Mouse (Mus musculus) embryonic facial prominence, embryonic 14.5 days (tissue): ENCODE results near the gene Ltbp4. TPM values are rescaled to one million over a fixed set of nuclear protein-coding genes. Genes with fewer than 3 reads are reported as not detected.

ENCODE experiments used
- ATAC-seq: fragments of 200-750 bp; cut with Nextera tagmentation; 2 replicates; pipeline ENCODE4 v1.8.0; 2017; ENCODE audit warnings: low read depth, moderate number of reproducible peaks, moderate TSS enrichment
- DNase-seq: peaks from one replicate; pipeline ENCODE4 v3.0.0-alpha.2; 2015; ENCODE audit warnings: low spot score
- H3K27ac ChIP-seq: fragments of 300-500 bp; sonication (generic); replicated peaks from 2 replicates; pipeline ENCODE4 v1.5.1; 2014; ENCODE audit warnings: low read depth, mild to moderate bottlenecking, low read length, moderate library complexity
- H3K27me3 ChIP-seq: fragments of 300-500 bp; sonication (generic); replicated peaks from 2 replicates; pipeline ENCODE4 v1.6.1; 2014; ENCODE audit warnings: low read length; ENCODE audit not compliant: control insufficient read depth, insufficient read depth
- H3K36me3 ChIP-seq: fragments of 300-500 bp; sonication (generic); 2 replicates; pipeline ENCODE4 v1.6.1; 2014; ENCODE audit warnings: low read length, mixed read lengths; ENCODE audit not compliant: control insufficient read depth, insufficient read depth
- H3K4me1 ChIP-seq: fragments of 300-500 bp; sonication (generic); 2 replicates; pipeline ENCODE4 v1.6.1; 2014; ENCODE audit warnings: antibody characterized with exemption, low read length; ENCODE audit not compliant: control insufficient read depth, insufficient read depth
- H3K4me2 ChIP-seq: fragments of 300-500 bp; sonication (generic); 2 replicates; pipeline ENCODE4 v1.6.1; 2014; ENCODE audit warnings: low read depth, mild to moderate bottlenecking, low read length, moderate library complexity, mixed read lengths
- H3K4me3 ChIP-seq: fragments of 300-500 bp; sonication (generic); 2 replicates; pipeline ENCODE4 v1.5.1; 2014; ENCODE audit warnings: low read depth, mild to moderate bottlenecking, low read length
- H3K9ac ChIP-seq: fragments of 300-500 bp; sonication (generic); 2 replicates; pipeline ENCODE4 v1.6.1; 2014; ENCODE audit warnings: low read depth, mild to moderate bottlenecking, low read length, moderate library complexity, mixed read lengths
- H3K9me3 ChIP-seq: fragments of 300-500 bp; sonication (generic); 2 replicates; pipeline ENCODE4 v1.6.1; 2016; ENCODE audit warnings: low read length; ENCODE audit not compliant: control insufficient read depth
- WGBS: fragments of 180-500 bp; shearing (Covaris S2); extraction: QIAGEN DNeasy Blood & Tissue Kit; methylation state at CpG from one replicate; pipeline ENCODE4 v1.1.7; 2014; 5-methylcytosine and 5-hydroxymethylcytosine counted together
- polyA plus RNA-seq: library from polyadenylated mRNA; unstranded; fragments of >200 nt; fragmentation: Nextera tagmentation; extraction: Ambion mirVana; gene quantifications from 2 replicates; pipeline ENCODE4 v1.2.1, GENCODE M21; 2014

Ltbp4 gene
- polyA plus RNA-seq, 1 experiment from 2014 or later: 74.2 TPM

DNA sequence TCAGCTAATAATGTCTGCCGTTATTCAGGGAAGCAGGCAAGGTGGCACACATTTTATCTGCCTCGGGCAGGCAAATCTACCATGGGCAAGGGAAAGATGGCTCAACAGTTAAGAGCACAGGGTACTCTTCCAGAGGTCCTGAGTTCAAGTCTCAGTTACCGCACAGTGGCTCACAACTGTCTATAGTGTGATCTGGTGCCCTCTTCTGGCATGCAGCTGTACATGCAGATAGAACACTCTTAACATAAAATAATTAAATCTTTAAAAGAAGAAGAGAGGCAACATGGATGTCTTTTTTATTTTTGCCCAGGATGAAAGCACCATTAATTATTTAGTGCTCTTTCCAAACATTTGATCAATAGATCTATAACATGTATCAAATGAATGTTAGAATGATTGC, 60.3 kb downstream of the Ltbp4 start:
- WGBS: 92% methylated on average over 3 of the region's 3 CpGs
- Histone ChIP-seq H3K4me2 (no peak overlapping the region), H3K4me1 (no peaks in the 10 kb centered on the region), H3K9me3 (no peaks in the 10 kb centered on the region), H3K4me3 (no peak overlapping the region), H3K27ac (no peak overlapping the region), H3K27me3 (no peaks in the 10 kb centered on the region), H3K9ac (no peak overlapping the region), H3K36me3 (peaks cover 90% of the 10 kb centered on the region)
- DNase-seq: no peak
- ATAC-seq: no peak

DNA sequence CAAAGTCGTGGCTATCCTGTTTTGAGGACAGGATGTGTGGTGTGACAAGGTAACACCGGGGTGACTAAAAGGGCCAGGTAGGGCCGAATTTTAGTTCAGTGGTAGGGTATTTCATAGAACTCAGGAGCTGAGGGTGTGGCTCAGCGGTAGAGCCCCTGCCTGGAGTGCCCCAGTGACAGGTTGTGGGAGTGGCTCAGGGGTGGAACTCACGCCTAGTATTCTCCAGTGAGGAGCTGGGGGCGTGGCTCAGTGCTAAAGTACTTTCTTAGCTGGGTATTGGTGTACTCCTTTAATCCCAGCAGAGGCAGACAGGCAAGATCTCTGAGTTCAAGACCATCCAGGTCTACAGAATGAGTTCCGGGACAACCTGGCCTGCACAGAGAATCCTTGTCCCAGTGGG, 61.5 kb downstream of the Ltbp4 start:
- Histone ChIP-seq H3K36me3 (peaks cover 90% of the 10 kb centered on the region), H3K4me1 (no peaks in the 10 kb centered on the region), H3K9ac (no peak overlapping the region), H3K27me3 (no peaks in the 10 kb centered on the region), H3K27ac (no peak overlapping the region), H3K4me2 (no peak overlapping the region), H3K9me3 (no peaks in the 10 kb centered on the region), H3K4me3 (no peak overlapping the region)
- DNase-seq (no peak), ATAC-seq (0 out of 2 replicates have a peak, but pooled peaks have one; percentile 27)
- WGBS: 62% methylated on average over 7 of the region's 7 CpGs

DNA sequence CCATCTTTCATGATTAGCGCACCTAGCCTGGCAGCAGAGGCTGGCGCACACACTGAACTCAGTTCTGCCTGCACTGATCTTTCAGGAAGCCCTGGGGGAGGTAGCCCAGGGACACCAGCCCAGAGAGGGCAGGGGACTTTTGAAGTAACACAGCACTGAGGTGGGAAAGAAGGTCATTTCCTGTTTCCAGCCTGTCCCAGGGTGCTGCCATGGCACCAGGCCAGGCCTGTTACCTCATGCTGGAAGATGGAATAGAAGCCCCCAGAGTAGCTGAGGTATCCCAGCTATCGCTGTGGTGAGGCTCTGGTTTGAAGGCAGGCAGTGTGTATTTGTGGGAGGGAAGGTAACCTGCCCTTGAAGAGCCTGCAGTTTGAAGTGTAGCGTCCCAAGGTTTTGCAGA, 62.6 kb downstream of the Ltbp4 start:
- Histone ChIP-seq H3K4me2 (no peak overlapping the region), H3K4me1 (no peaks in the 10 kb centered on the region), H3K9me3 (no peaks in the 10 kb centered on the region), H3K4me3 (no peak overlapping the region), H3K36me3 (peaks cover 91% of the 10 kb centered on the region), H3K27me3 (no peaks in the 10 kb centered on the region), H3K9ac (no peak overlapping the region), H3K27ac (no peak overlapping the region)
- ATAC-seq (no peak), DNase-seq (no peak)
- 84% methylated on average over 4 of the region's 4 CpGs for WGBS

DNA sequence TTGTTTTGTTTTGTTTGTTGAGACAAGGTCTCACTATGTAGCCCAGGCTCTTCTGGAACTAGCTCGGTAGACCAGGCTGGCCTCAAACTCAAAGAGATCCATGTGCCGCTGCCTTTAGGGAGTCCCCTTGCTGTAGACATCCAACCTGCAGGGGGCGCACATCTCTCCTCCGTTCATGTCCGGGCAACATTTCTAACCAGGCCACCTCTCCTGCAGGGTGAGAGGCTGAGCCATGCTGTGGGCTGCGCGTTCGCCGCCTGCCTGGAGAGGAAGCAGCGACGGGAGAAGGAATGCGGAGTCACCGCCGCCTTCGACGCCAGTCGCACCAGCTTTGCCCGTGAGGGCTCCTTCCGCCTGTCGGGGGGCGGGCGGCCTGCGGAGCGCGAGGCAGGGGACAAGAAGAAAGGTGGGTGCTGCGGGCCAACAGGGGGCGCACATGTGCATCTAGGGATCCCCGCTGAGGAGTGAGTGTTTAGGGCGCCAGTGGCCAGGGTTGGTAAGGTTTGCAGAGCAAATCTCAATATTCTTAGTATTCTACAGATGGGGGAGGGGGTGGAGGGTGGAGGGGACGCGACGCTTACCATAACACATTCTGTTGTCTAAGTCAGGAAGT, 63.6 kb downstream of the Ltbp4 start:
- DNase-seq (peak; percentile 29), ATAC-seq (no peak)
- peaks cover 95% of the 10 kb centered on the region for H3K36me3 ChIP-seq
- no peak overlapping the region for H3K9ac ChIP-seq
- WGBS: 61% methylated on average over 32 of the region's 32 CpGs
- H3K4me1 ChIP-seq: no peaks in the 10 kb centered on the region
- H3K9me3 ChIP-seq: no peaks in the 10 kb centered on the region
- H3K4me2 ChIP-seq: no peak overlapping the region
- no peaks in the 10 kb centered on the region for H3K27me3 ChIP-seq
- H3K27ac ChIP-seq: no peak overlapping the region
- H3K4me3 ChIP-seq: no peak overlapping the region

DNA sequence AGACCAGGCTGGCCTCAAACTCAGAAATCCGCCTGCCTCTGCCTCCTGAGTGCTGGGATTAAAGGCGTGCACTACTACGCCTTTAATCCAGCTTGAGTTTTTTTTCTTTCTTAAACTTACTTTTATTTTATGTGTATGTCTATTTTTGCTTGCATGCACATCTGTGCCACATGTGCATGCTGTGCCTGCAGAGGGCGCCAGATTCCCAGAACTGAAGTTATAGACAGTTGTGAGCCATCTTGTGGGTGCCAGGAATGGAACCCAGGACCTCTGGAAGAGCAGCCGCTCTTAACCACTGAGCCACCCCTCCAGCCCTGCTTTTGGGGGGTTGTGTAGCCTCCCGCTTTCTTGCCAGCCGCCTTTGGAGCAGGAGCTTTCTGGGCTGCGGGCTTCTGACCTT, 66.1 kb downstream of the Ltbp4 start:
- Histone ChIP-seq H3K36me3 (peaks cover 95% of the 10 kb centered on the region), H3K4me2 (no peak overlapping the region), H3K4me3 (no peak overlapping the region), H3K9me3 (no peaks in the 10 kb centered on the region), H3K4me1 (no peaks in the 10 kb centered on the region), H3K27me3 (no peaks in the 10 kb centered on the region), H3K27ac (no peak overlapping the region), H3K9ac (no peak overlapping the region)
- whole genome bisulfite sequencing: 78% methylated on average over 8 of the region's 8 CpGs
- ATAC-seq (no peak), DNase-seq (no peak)

DNA sequence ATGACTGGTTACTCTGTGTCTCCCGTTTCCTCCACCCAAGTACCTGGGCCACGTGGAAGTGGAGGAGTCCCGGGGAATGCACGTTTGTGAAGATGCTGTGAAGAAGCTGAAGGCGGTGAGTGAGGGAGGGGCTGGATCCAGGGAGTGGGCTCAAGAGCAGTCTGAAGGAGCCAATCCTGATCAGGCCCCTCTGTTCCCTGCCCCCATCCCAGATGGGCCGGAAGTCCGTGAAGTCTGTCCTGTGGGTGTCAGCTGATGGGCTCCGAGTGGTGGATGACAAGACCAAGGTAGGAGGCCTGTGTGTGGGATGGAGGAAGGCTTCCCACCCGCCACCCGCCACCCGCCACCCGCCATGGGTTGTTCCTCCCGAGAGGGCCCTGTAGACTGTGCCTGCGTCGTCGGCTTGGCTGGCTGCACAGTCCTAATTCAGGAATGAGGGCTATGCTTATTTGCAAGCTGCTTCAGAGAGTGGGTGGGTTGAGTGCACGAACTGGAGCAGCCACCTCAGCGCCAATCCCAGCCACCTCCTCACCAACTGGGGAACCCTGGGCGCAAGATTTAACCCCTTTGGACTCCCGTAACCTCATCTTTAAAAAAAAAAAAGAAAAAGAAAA, 70.9 kb downstream of the Ltbp4 start:
- Histone ChIP-seq H3K27me3 (no peaks in the 10 kb centered on the region), H3K4me3 (no peak overlapping the region), H3K27ac (no peak overlapping the region), H3K36me3 (peaks cover 96% of the 10 kb centered on the region), H3K9ac (no peak overlapping the region), H3K4me1 (no peaks in the 10 kb centered on the region), H3K9me3 (no peaks in the 10 kb centered on the region), H3K4me2 (no peak overlapping the region)
- DNase-seq (no peak), ATAC-seq (no peak)
- WGBS: 61% methylated on average over 20 of the region's 20 CpGs

DNA sequence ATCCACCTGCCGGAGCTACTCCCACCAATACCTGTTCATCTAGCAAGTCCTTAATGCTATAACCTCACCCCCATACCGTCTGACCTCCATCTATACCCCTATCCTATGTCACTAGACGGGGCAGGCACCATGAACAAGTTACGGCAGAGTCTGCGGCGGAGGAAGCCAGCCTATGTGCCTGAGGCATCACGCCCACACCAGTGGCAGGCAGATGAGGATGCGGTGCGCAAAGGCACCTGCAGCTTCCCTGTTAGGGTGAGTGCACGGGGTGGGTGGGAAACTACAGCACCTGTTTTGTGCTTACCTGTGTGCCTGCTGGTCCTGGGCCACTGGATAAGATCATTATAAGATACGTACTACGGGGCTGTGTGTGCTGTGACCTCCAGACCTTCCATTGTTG, 72.7 kb downstream of the Ltbp4 start:
- Histone ChIP-seq H3K36me3 (peaks cover 78% of the 10 kb centered on the region), H3K9me3 (no peaks in the 10 kb centered on the region), H3K4me2 (no peak overlapping the region), H3K4me1 (peaks cover 7% of the 10 kb centered on the region), H3K4me3 (no peak overlapping the region), H3K27me3 (no peaks in the 10 kb centered on the region), H3K9ac (no peak overlapping the region), H3K27ac (no peak overlapping the region)
- 85% methylated on average over 12 of the region's 12 CpGs for WGBS
- no peak for ATAC-seq
- no peak for DNase-seq

DNA sequence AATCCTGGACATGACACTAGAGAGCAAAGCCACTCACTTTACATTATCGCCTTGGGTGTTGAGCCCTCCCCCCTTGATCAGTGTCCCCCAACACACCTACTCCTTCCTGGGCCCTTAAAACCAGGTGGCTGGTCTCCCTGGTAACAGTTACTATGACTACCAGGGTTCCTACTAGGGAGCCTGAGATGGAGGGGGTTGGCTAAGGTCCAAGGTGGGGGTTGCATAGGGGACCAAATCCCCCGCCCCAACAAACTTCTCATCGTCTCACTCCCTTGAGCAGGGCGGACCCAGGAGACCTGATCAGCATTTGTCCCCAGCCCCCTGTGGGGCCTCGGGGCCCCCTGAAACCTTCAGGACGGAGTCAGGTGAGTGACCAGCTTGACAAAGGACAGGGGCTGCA, 75.6 kb downstream of the Ltbp4 start:
- H3K36me3 ChIP-seq: peaks cover 49% of the 10 kb centered on the region

DNA sequence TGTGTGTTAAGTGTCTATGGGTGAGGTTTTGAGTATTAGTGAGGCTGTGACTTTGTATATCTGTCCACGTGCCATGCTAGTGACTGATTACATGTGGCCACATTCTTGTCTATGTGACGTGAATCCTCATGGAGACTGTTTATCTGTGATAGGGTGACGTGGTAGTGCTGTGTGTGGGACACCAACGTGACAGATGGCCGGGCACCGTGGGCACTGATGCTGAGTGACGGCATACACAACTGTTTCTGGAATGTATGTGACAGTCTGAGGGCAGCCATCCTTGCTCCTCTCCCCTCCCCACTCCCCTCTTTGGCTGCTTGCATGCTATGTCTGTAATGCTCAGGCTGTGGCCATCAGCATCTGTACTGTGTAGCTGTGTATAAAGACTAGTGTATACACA, 76.6 kb downstream of the Ltbp4 start:
- Histone ChIP-seq H3K4me2 (peak overlapping the region; percentile 90), H3K9ac (peak overlapping the region; percentile 94; the same call in 1 of the 2 replicates), H3K4me1 (peaks cover 24% of the 10 kb centered on the region), H3K4me3 (peak overlapping the region; percentile 72; the same call in 1 of the 2 replicates), H3K27ac (no peak overlapping the region), H3K36me3 (peaks cover 39% of the 10 kb centered on the region), H3K27me3 (no peaks in the 10 kb centered on the region), H3K9me3 (no peaks in the 10 kb centered on the region)
- DNase-seq (no peak), ATAC-seq (no peak)
- 82% methylated on average over 7 of the region's 7 CpGs for WGBS

More for the DNA sequence above, 75.6 kb downstream of the Ltbp4 start:
- DNase-seq (no peak), ATAC-seq (no peak)
- Histone ChIP-seq H3K9ac (no peak overlapping the region), H3K4me1 (peaks cover 20% of the 10 kb centered on the region), H3K27me3 (no peaks in the 10 kb centered on the region), H3K9me3 (no peaks in the 10 kb centered on the region), H3K27ac (no peak overlapping the region), H3K4me3 (no peak overlapping the region), H3K4me2 (no peak overlapping the region)
- WGBS: 84% methylated on average over 6 of the region's 6 CpGs
